Mouse (Mus musculus) adrenal gland, adult 10 weeks (tissue): ENCODE results near the gene Srpx. TPM values are rescaled to one million over a fixed set of nuclear protein-coding genes. Genes with fewer than 3 reads are reported as not detected.

Experiments
- polyA plus RNA-seq: library from polyadenylated mRNA; stranded (reverse); fragments of 350-450 nt; fragmentation: Illumina TruSeq; extraction: RNeasy Lipid Tissue Mini Kit (QIAGEN cat#74804); gene quantifications from one replicate; pipeline ENCODE4 v1.2.3, GENCODE M21; 2014; ENCODE audit warnings: low read depth, low replicate concordance

Srpx gene
- 5.0 TPM for polyA plus RNA-seq

GRCm38 (mm10) chrX:10117065-10117719 lies at the start of gene Srpx:
Gene Srpx, minus strand, starts transcription at chrX:10117709.

Other genes starting within 250 kb of the Srpx start
- gene Sytl5, start 232.1 kb downstream of the Srpx start, polyA plus RNA-seq: 14.1 TPM
- 20.7 TPM for gene Rpgr, start 99.2 kb upstream of the Srpx start, polyA plus RNA-seq
- gene Otc, start 134.6 kb upstream of the Srpx start, polyA plus RNA-seq: not detected